Mouse (Mus musculus): Measurements from ENCODE around the gene Gosr1. TPM values are rescaled to one million over a fixed set of nuclear protein-coding genes. Genes with fewer than 3 reads are reported as not detected.
"Not testable (repeated sequence)": the region's sequence is repeated elsewhere in the genome, so short reads cannot be mapped to it uniquely, and the experiment has no call there.

Gene Gosr1
- polyA plus RNA-seq, 1 experiment from 2014 or later = 17.7 TPM

DNA sequence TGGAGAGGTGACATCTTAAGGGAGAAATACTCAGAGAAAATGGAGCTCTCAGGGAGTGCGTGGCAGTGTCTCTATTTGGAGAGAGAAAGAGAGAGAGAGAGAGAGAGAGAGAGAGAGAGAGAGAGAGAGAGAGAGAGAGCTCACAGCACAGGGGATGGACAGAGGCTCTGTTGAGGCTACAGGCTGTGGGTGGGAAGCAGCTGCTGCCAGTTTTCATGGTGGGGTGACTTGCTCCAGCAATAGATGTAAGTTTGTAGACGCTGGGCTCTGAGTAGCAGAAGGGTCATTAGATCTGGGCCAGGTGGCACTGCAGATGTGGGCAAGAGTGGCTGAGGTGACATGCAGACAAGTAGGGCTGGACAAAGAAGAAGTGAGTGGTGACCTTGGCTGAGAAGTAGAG is 77.8 kb downstream of the Gosr1 start:
- Histone ChIP-seq H3K27me3 (ENCODE audit: control insufficient read depth, insufficient read depth, low read length) (no peaks in the 10 kb centered on the region), H3K9ac (ENCODE audit: low read length) (no peak overlapping the region), H3K4me1 (replicated peaks; ENCODE audit: control insufficient read depth, insufficient read depth) (no peaks in the 10 kb centered on the region), H3K9me3 (ENCODE audit: control insufficient read depth, low read length) (no peaks in the 10 kb centered on the region), H3K4me3 (ENCODE audit: low read depth, low read length) (no peak overlapping the region), H3K36me3 (ENCODE audit: control insufficient read depth, insufficient read depth, low read length) (no peaks in the 10 kb centered on the region), H3K27ac (replicated peaks) (no peak overlapping the region), H3K4me2 (replicated peaks; ENCODE audit: low read depth) (no peak overlapping the region)
- DNase-seq (ENCODE audit: low spot score) (no peak), ATAC-seq (ENCODE audit: low FRiP score, low TSS enrichment) (no peak)
- WGBS = 51% methylated on average over 2 of the region's 2 CpGs
- TF ChIP-seq EP300 (optimal IDR thresholded peaks at IDR 0.05) (no peak), CTCF (IDR thresholded peaks at IDR 0.05; ENCODE audit: low read depth) (no peak)

GRCm38 (mm10) chr11:76679508-76679907 is 83.9 kb downstream of the Gosr1 start, which contains the start of gene Trarg1:
Gene Trarg1, plus strand, starts transcription at chr11:76679808.
- not testable (repeated sequence) for H3K4me2 ChIP-seq (replicated peaks; ENCODE audit: low read depth); H3K36me3 ChIP-seq (ENCODE audit: control insufficient read depth, insufficient read depth, low read length); H3K27ac ChIP-seq (replicated peaks); H3K4me3 ChIP-seq (ENCODE audit: low read depth, low read length); ATAC-seq (ENCODE audit: low FRiP score, low TSS enrichment); H3K27me3 ChIP-seq (ENCODE audit: control insufficient read depth, insufficient read depth, low read length); H3K9ac ChIP-seq (ENCODE audit: low read length); DNase-seq (ENCODE audit: low spot score); H3K4me1 ChIP-seq (replicated peaks; ENCODE audit: control insufficient read depth, insufficient read depth); H3K9me3 ChIP-seq (ENCODE audit: control insufficient read depth, low read length)
- 14% methylated on average over 6 of the region's 8 CpGs for WGBS

Other genes with a start within 250 kb of the Gosr1 start
- 19.3 and 21.5 TPM in 2 replicates for gene Abr, start 141.3 kb downstream of the Gosr1 start, polyA plus RNA-seq (2015; fragmentation: Nextera tagmentation; extraction: Ambion mirVana)
- not detected in 2 replicates for gene Bhlha9, start 91.1 kb downstream of the Gosr1 start, polyA plus RNA-seq (2015; fragmentation: Nextera tagmentation; extraction: Ambion mirVana)
- gene Trarg1, start 83.8 kb downstream of the Gosr1 start, polyA plus RNA-seq (2015; fragmentation: Nextera tagmentation; extraction: Ambion mirVana) = 0.59 and 0.67 TPM in 2 replicates
- 15.9 and 16.1 TPM in 2 replicates for gene Cpd, start 83.4 kb upstream of the Gosr1 start, polyA plus RNA-seq (2015; fragmentation: Nextera tagmentation; extraction: Ambion mirVana)
- 1.7 and 1.9 TPM in 2 replicates for gene Tmigd1, start 138.6 kb upstream of the Gosr1 start, polyA plus RNA-seq (2015; fragmentation: Nextera tagmentation; extraction: Ambion mirVana)
- 118 TPM in 2 replicates for gene Blmh, start 161.2 kb upstream of the Gosr1 start, polyA plus RNA-seq (2015; fragmentation: Nextera tagmentation; extraction: Ambion mirVana)
- 0.29 and 0.30 TPM in 2 replicates for gene Slc6a4, start 235.0 kb upstream of the Gosr1 start, polyA plus RNA-seq (2015; fragmentation: Nextera tagmentation; extraction: Ambion mirVana)

All from stomach, postnatal 0 days (tissue).